Mouse (Mus musculus) brain, embryonic 14.5 days (tissue): ENCODE data around the gene Epo.

Source experiments
- CTCF ChIP-seq: fragments of 200-500 bp; IDR thresholded peaks from 2 replicates; pipeline ENCODE4 v1.5.1; 2012; ENCODE audit warnings: inconsistent platforms, mild to moderate bottlenecking, moderate library complexity, borderline replicate concordance; ENCODE audit not compliant: insufficient read depth, insufficient read length; ENCODE audit errors: extremely low read depth
- POLR2A ChIP-seq: fragments of 200-500 bp; IDR thresholded peaks from 2 replicates; pipeline ENCODE4 v1.6.1; 2012; ENCODE audit warnings: mild to moderate bottlenecking, inconsistent platforms, borderline replicate concordance; ENCODE audit not compliant: poor library complexity, insufficient read depth, insufficient read length, severe bottlenecking; ENCODE audit errors: extremely low read depth

DNA sequence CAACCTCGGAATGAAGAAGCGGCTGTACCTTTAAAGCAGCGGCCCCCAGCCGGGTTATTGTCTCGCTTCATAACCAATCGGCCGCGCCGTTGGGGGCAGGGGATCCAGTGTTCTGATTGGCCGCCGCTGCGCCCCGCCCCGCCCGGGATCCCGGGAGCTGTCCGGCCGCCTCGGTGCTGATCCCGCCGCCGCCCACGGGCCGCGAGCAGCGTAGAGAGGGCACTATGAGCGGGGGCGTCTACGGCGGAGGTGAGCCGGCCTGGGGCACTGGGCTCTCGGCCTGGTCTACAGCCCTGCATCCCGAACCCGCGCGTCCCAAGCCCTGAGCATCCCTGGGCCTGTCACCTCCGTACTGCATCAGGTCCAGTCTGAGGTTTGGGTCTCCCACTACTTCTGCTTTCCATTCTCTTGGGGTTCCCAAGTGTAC is 20.4 kb upstream of the Epo start, which contains the start of gene Actl6b:
- TF ChIP-seq CTCF (no peak), POLR2A (peak; percentile 64; the same call in 1 of the 2 replicates)
